Mouse (Mus musculus): ENCODE data around the gene Plpp6. TPM values are rescaled to one million over a fixed set of nuclear protein-coding genes. Genes with fewer than 3 reads are reported as not detected.

Gene Plpp6
- polyA plus RNA-seq, 1 experiment from 2014 or later: 8.9 TPM

- WGBS: 65% methylated on average over 9 of the region's 9 CpGs
- Histone ChIP-seq H3K36me3 (ENCODE audit: control insufficient read depth, insufficient read depth, low read length) (no peaks in the 10 kb centered on the region), H3K4me3 (ENCODE audit: low read length) (no peak overlapping the region), H3K4me1 (ENCODE audit: control insufficient read depth, insufficient read depth, low read length) (0 out of 2 replicates have a peak, but pooled peaks cover 3% of the 10 kb centered on the region), H3K4me2 (ENCODE audit: low read depth, low read length) (no peak overlapping the region), H3K27me3 (replicated peaks; ENCODE audit: control insufficient read depth, insufficient read depth, low read length) (no peaks in the 10 kb centered on the region), H3K27ac (ENCODE audit: low read length) (no peak overlapping the region), H3K9me3 (ENCODE audit: control insufficient read depth, low read length) (no peaks in the 10 kb centered on the region), H3K9ac (ENCODE audit: low read depth, low read length) (no peak overlapping the region)
- ATAC-seq: no peak
These were observed 23.4 kb upstream of the Plpp6 start for GRCm38 (mm10) chr19:28940135-28940874.

- H3K9ac ChIP-seq (ENCODE audit: low read depth, low read length): no peak overlapping the region
- H3K27me3 ChIP-seq (replicated peaks; ENCODE audit: control insufficient read depth, insufficient read depth, low read length): no peaks in the 10 kb centered on the region
- H3K9me3 ChIP-seq (ENCODE audit: control insufficient read depth, low read length): no peaks in the 10 kb centered on the region
- H3K36me3 ChIP-seq (ENCODE audit: control insufficient read depth, insufficient read depth, low read length): no peaks in the 10 kb centered on the region
- H3K4me3 ChIP-seq (ENCODE audit: low read length): no peak overlapping the region
- 68% methylated on average over 4 of the region's 4 CpGs for WGBS
- no peak overlapping the region for H3K27ac ChIP-seq (ENCODE audit: low read length)
- ATAC-seq: no peak
- no peak overlapping the region for H3K4me2 ChIP-seq (ENCODE audit: low read depth, low read length)
- 0 out of 2 replicates have a peak, but pooled peaks cover 3% of the 10 kb centered on the region for H3K4me1 ChIP-seq (ENCODE audit: control insufficient read depth, insufficient read depth, low read length)
These were observed 22.5 kb upstream of the Plpp6 start for GRCm38 (mm10) chr19:28941271-28941670.

- no peak overlapping the region for H3K4me2 ChIP-seq (ENCODE audit: low read depth, low read length)
- no peaks in the 10 kb centered on the region for H3K27me3 ChIP-seq (replicated peaks; ENCODE audit: control insufficient read depth, insufficient read depth, low read length)
- H3K4me3 ChIP-seq (ENCODE audit: low read length): no peak overlapping the region
- no peaks in the 10 kb centered on the region; the same call in 1 of the 2 replicates for H3K9me3 ChIP-seq (ENCODE audit: control insufficient read depth, low read length)
- no peak overlapping the region for H3K27ac ChIP-seq (ENCODE audit: low read length)
- H3K9ac ChIP-seq (ENCODE audit: low read depth, low read length): no peak overlapping the region
- no peaks in the 10 kb centered on the region for H3K4me1 ChIP-seq (ENCODE audit: control insufficient read depth, insufficient read depth, low read length)
- 47% methylated on average over 4 of the region's 4 CpGs for WGBS
- ATAC-seq: no peak
- H3K36me3 ChIP-seq (ENCODE audit: control insufficient read depth, insufficient read depth, low read length): no peaks in the 10 kb centered on the region
These were observed 17.0 kb upstream of the Plpp6 start for GRCm38 (mm10) chr19:28946782-28947181.

- Histone ChIP-seq H3K27ac (ENCODE audit: low read length) (no peak overlapping the region), H3K4me1 (ENCODE audit: control insufficient read depth, insufficient read depth, low read length) (no peaks in the 10 kb centered on the region), H3K36me3 (ENCODE audit: control insufficient read depth, insufficient read depth, low read length) (no peaks in the 10 kb centered on the region), H3K27me3 (replicated peaks; ENCODE audit: control insufficient read depth, insufficient read depth, low read length) (no peaks in the 10 kb centered on the region), H3K9ac (ENCODE audit: low read depth, low read length) (no peak overlapping the region), H3K9me3 (ENCODE audit: control insufficient read depth, low read length) (no peaks in the 10 kb centered on the region; the same call in 1 of the 2 replicates), H3K4me2 (ENCODE audit: low read depth, low read length) (no peak overlapping the region), H3K4me3 (ENCODE audit: low read length) (no peak overlapping the region)
- no peak for ATAC-seq
- 31% methylated on average over 2 of the region's 2 CpGs for WGBS
These were observed 16.4 kb upstream of the Plpp6 start for GRCm38 (mm10) chr19:28947311-28947710.

GRCm38 (mm10) chr19:28951251-28951650, 12.5 kb upstream of the Plpp6 start:
- Histone ChIP-seq H3K27ac (ENCODE audit: low read length) (no peak overlapping the region), H3K27me3 (replicated peaks; ENCODE audit: control insufficient read depth, insufficient read depth, low read length) (no peaks in the 10 kb centered on the region), H3K36me3 (ENCODE audit: control insufficient read depth, insufficient read depth, low read length) (no peaks in the 10 kb centered on the region), H3K4me1 (ENCODE audit: control insufficient read depth, insufficient read depth, low read length) (no peaks in the 10 kb centered on the region), H3K9ac (ENCODE audit: low read depth, low read length) (no peak overlapping the region), H3K9me3 (ENCODE audit: control insufficient read depth, low read length) (no peaks in the 10 kb centered on the region; the same call in 1 of the 2 replicates), H3K4me3 (ENCODE audit: low read length) (no peak overlapping the region), H3K4me2 (ENCODE audit: low read depth, low read length) (no peak overlapping the region)
- WGBS: 82% methylated on average over 5 of the region's 5 CpGs
- no peak for ATAC-seq

GRCm38 (mm10) chr19:28963113-28963512, 640 bp upstream of the Plpp6 start:
- H3K9me3 ChIP-seq (ENCODE audit: control insufficient read depth, low read length): no peaks in the 10 kb centered on the region
- peak overlapping the region; percentile 90 for H3K4me3 ChIP-seq (ENCODE audit: low read length)
- no peak for ATAC-seq
- H3K27me3 ChIP-seq (replicated peaks; ENCODE audit: control insufficient read depth, insufficient read depth, low read length): no peaks in the 10 kb centered on the region
- peak overlapping the region; percentile 76 for H3K4me2 ChIP-seq (ENCODE audit: low read depth, low read length)
- H3K4me1 ChIP-seq (ENCODE audit: control insufficient read depth, insufficient read depth, low read length): peaks cover 2% of the 10 kb centered on the region; the same call in 1 of the 2 replicates
- H3K27ac ChIP-seq (ENCODE audit: low read length): no peak overlapping the region
- H3K36me3 ChIP-seq (ENCODE audit: control insufficient read depth, insufficient read depth, low read length): no peaks in the 10 kb centered on the region
- 54% methylated on average over 3 of the region's 3 CpGs for WGBS
- H3K9ac ChIP-seq (ENCODE audit: low read depth, low read length): no peak overlapping the region

GRCm38 (mm10) chr19:28963513-28963841, 276 bp upstream of the Plpp6 start:
- ATAC-seq: peak; percentile 3; the same call in 1 of the 2 replicates
- Histone ChIP-seq H3K9ac (ENCODE audit: low read depth, low read length) (peak overlapping the region; percentile 90), H3K27ac (ENCODE audit: low read length) (no peak overlapping the region), H3K4me2 (ENCODE audit: low read depth, low read length) (peak overlapping the region; percentile 76), H3K27me3 (replicated peaks; ENCODE audit: control insufficient read depth, insufficient read depth, low read length) (no peaks in the 10 kb centered on the region), H3K4me1 (ENCODE audit: control insufficient read depth, insufficient read depth, low read length) (peaks cover 2% of the 10 kb centered on the region; the same call in 1 of the 2 replicates), H3K36me3 (ENCODE audit: control insufficient read depth, insufficient read depth, low read length) (no peaks in the 10 kb centered on the region), H3K4me3 (ENCODE audit: low read length) (peak overlapping the region; percentile 90), H3K9me3 (ENCODE audit: control insufficient read depth, low read length) (no peaks in the 10 kb centered on the region)
- 2% methylated on average over 4 of the region's 4 CpGs for WGBS

GRCm38 (mm10) chr19:28964552-28964903, 775 bp downstream of the Plpp6 start:
- Histone ChIP-seq H3K4me1 (ENCODE audit: control insufficient read depth, insufficient read depth, low read length) (peaks cover 2% of the 10 kb centered on the region; the same call in 1 of the 2 replicates), H3K4me3 (ENCODE audit: low read length) (peak overlapping the region; percentile 90), H3K9ac (ENCODE audit: low read depth, low read length) (peak overlapping the region; percentile 90), H3K9me3 (ENCODE audit: control insufficient read depth, low read length) (no peaks in the 10 kb centered on the region), H3K27ac (ENCODE audit: low read length) (no peak overlapping the region), H3K27me3 (replicated peaks; ENCODE audit: control insufficient read depth, insufficient read depth, low read length) (no peaks in the 10 kb centered on the region), H3K4me2 (ENCODE audit: low read depth, low read length) (peak overlapping the region; percentile 76), H3K36me3 (ENCODE audit: control insufficient read depth, insufficient read depth, low read length) (no peaks in the 10 kb centered on the region)
- ATAC-seq: peak; percentile 21
- WGBS: 7% methylated on average over 16 of the region's 16 CpGs

GRCm38 (mm10) chr19:28967652-28968051, 3.9 kb downstream of the Plpp6 start, which contains the start of gene 4430402I18Rik:
Gene 4430402I18Rik (minus strand): TSS chr19:28967800.
- Histone ChIP-seq H3K27me3 (replicated peaks; ENCODE audit: control insufficient read depth, insufficient read depth, low read length) (no peaks in the 10 kb centered on the region), H3K4me3 (ENCODE audit: low read length) (no peak within 1 kb of the TSS), H3K9ac (ENCODE audit: low read depth, low read length) (no peak within 1 kb of the TSS), H3K27ac (ENCODE audit: low read length) (no peak within 1 kb of the TSS), H3K4me1 (ENCODE audit: control insufficient read depth, insufficient read depth, low read length) (peaks cover 2% of the 10 kb centered on the region; the same call in 1 of the 2 replicates), H3K36me3 (ENCODE audit: control insufficient read depth, insufficient read depth, low read length) (no peaks in the 10 kb centered on the region), H3K9me3 (ENCODE audit: control insufficient read depth, low read length) (no peaks in the 10 kb centered on the region), H3K4me2 (ENCODE audit: low read depth, low read length) (no peak within 1 kb of the TSS)
- no peak for ATAC-seq
- 16% methylated on average over 11 of the region's 11 CpGs for WGBS
